ENCODE assay signal across 1 mouse cellular context in the genomic region with DNA sequence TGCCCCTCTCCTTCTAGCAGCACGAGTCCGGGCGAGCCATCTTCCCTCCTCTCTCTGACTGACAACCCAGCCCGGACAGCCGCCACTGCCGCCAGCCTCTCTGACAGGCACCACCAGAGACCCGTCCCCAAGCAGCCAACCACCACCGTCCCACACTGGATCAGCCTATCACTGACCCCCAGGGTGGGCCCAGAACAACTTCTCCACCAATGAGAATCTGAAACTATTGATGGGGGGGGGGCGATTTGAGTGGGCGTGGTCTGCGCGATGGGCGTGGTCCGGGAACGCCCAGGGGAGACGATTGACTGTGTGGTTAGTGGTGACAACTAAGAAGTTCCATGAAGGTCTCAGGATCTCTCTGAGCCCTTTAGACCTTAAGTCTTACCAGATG.
TF ChIP-seq lines count a peak whose summit lies in the region.

Fam126a (minus strand) TSS at position 112 of the 391 bp plus-strand sequence.

TF ChIP-seq in CH12.LX, 34 proteins besides CTCF, POLR2A, EP300 and RAD21 (continued from another document):
- 0 out of 2 replicates have a peak, but pooled peaks have one; percentile 50 for TF ChIP-seq TBP (conservative IDR thresholded peaks at IDR 0.05; ENCODE audit: low read depth, low read length)
- no peak for TF ChIP-seq IRF4 (IDR thresholded peaks at IDR 0.05; ENCODE audit: low read depth, low read length)
- TF ChIP-seq MYC (IDR thresholded peaks at IDR 0.05; ENCODE audit: low read depth, low read length), result no peak
- no peak for TF ChIP-seq RCOR1 (conservative IDR thresholded peaks at IDR 0.05; ENCODE audit: low read depth, low read length)
- peak; percentile 44; the same call in 1 of the 2 replicates for TF ChIP-seq ELF1 (IDR thresholded peaks at IDR 0.05; ENCODE audit: low read depth, low read length)
- peak; percentile 90 for TF ChIP-seq TCF12 (IDR thresholded peaks at IDR 0.05; ENCODE audit: low read depth, low read length)
- TF ChIP-seq ETS1 (conservative IDR thresholded peaks at IDR 0.05; ENCODE audit: low read depth, low read length), result no peak
- no peak for TF ChIP-seq ZKSCAN1 (IDR thresholded peaks at IDR 0.05; ENCODE audit: borderline replicate concordance, low read depth, low read length)
- no peak for TF ChIP-seq USF2 (conservative IDR thresholded peaks at IDR 0.05; ENCODE audit: low read depth, low read length)
- peak; percentile 31; the same call in 1 of the 2 replicates for TF ChIP-seq MAX (IDR thresholded peaks at IDR 0.05; ENCODE audit: low read length)
- peak; percentile 47; the same call in 1 of the 2 replicates for TF ChIP-seq MXI1 (IDR thresholded peaks at IDR 0.05; ENCODE audit: low read depth, low read length)
- TF ChIP-seq ZMIZ1 (IDR thresholded peaks at IDR 0.05; ENCODE audit: low read depth, low read length), result peak; percentile 75
- 0 out of 2 replicates have a peak, but pooled peaks have one; percentile 39 for TF ChIP-seq KAT2A (IDR thresholded peaks at IDR 0.05; ENCODE audit: insufficient replicate concordance, low read length)
- 0 out of 2 replicates have a peak, but pooled peaks have one; percentile 58 for TF ChIP-seq POLR2AphosphoS2 (IDR thresholded peaks at IDR 0.05; ENCODE audit: low read depth, low read length)
- no peak for TF ChIP-seq SMC3 (IDR thresholded peaks at IDR 0.05; ENCODE audit: low read depth, low read length)
- TF ChIP-seq SIN3A (IDR thresholded peaks at IDR 0.05; ENCODE audit: low read length), result peak; percentile 80; the same call in 1 of the 2 replicates
- TF ChIP-seq ZNF384 (IDR thresholded peaks at IDR 0.05; ENCODE audit: low read depth, low read length), result peak; percentile 15
- TF ChIP-seq MEF2A (IDR thresholded peaks at IDR 0.05; ENCODE audit: borderline replicate concordance, low read depth, low read length), result peak; percentile 36; the same call in 1 of the 2 replicates
- TF ChIP-seq UBTF (IDR thresholded peaks at IDR 0.05; ENCODE audit: low read depth, low read length), result no peak; the same call in none of the 2 replicates
- TF ChIP-seq NELFE (IDR thresholded peaks at IDR 0.05; ENCODE audit: low read depth, low read length), result peak; percentile 78
- no peak for TF ChIP-seq ZC3H11A (IDR thresholded peaks at IDR 0.05; ENCODE audit: low read depth, low read length)
- no peak for TF ChIP-seq MAFK (IDR thresholded peaks at IDR 0.05; ENCODE audit: insufficient replicate concordance, low read length)
- no peak for TF ChIP-seq JUN (IDR thresholded peaks at IDR 0.05; ENCODE audit: insufficient read depth, low read depth, low read length)
- TF ChIP-seq NRF1 (IDR thresholded peaks at IDR 0.05; ENCODE audit: low read depth, low read length), result peak; percentile 60
- no peak for TF ChIP-seq GABPA (IDR thresholded peaks at IDR 0.05; ENCODE audit: insufficient replicate concordance, low read depth, low read length)
TF ChIP-seq in CH12.LX: peak in this region for 18.
